Mouse (Mus musculus): ENCODE results near the gene Vmn1r125. TPM values are rescaled to one million over a fixed set of nuclear protein-coding genes. Genes with fewer than 3 reads are reported as not detected.
"Not testable (repeated sequence)": the region's sequence is repeated elsewhere in the genome, so short reads cannot be mapped to it uniquely, and the experiment has no call there.

Vmn1r125 gene
- not detected in 2 replicates for polyA plus RNA-seq (2012; rRNA removed)

DNA sequence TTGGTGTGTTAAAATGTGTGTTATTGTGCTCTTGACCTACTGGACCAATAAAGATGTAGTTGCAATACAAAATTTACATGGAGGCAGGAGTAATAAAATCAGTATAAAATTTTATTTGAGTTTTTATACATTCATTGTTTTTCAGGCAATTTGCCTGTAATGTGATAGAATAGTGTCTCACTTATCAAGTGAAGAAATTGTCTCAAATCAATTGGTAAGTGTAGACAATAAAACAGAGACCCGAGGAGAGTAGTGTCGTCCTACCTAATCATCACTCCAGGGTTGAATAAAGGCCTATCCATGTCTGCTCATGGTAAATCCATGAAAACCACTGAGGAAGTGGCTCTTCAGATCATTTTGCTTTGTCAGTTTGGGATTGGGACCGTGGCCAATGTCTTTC lies at the start of gene Vmn1r125:
TSS of gene Vmn1r125 (plus strand) at position 301 of the 400 bp plus-strand sequence.
- not testable (repeated sequence) for DNase-seq (ENCODE audit: extremely low spot score in 1 of 2, low spot score in 1 of 2)

DNA sequence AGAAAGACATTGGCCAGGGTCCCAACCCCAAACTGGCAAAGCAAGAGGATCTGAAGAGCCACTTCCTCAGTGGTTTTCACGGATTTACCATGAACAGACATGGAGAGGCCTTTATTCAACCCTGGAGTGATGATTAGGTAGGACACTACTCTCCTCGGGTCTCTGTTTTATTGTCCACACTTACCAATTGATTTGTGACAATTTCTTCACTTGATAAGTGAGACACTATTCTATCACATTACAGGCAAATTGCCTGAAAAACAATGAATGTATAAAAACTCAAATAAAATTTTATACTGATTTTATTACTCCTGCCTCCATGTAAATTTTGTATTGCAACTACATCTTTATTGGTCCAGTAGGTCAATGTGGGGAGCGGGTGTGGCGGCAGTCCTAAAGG lies 11.5 kb upstream of the Vmn1r125 start, which contains the start of gene Vmn1r124:
TSS of gene Vmn1r124 (minus strand) at position 101 of the 400 bp plus-strand sequence.
- not testable (repeated sequence) for DNase-seq (ENCODE audit: extremely low spot score in 1 of 2, low spot score in 1 of 2)

DNA sequence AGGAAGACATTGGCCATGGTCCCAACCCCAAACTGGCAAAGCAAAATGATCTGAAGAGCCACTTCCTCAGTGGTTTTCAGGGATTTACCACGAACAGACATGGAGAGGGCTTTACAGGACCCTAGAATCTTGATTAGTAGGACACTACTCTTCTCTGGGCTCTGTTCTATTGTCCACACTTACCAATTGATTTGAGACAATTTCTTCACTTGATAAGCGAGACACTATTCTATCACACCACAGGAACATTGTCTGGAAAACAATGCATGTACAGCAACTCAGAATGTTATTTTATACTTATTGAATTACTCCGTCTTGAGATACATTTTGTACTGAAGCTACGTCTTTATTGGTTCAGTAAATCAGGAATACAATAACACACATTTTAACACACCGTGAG lies 29.4 kb downstream of the Vmn1r125 start, which contains the start of gene Vmn1r126:
TSS of gene Vmn1r126 (minus strand) at position 101 of the 400 bp plus-strand sequence.
- not testable (repeated sequence) for DNase-seq (ENCODE audit: extremely low spot score in 1 of 2, low spot score in 1 of 2)

DNA sequence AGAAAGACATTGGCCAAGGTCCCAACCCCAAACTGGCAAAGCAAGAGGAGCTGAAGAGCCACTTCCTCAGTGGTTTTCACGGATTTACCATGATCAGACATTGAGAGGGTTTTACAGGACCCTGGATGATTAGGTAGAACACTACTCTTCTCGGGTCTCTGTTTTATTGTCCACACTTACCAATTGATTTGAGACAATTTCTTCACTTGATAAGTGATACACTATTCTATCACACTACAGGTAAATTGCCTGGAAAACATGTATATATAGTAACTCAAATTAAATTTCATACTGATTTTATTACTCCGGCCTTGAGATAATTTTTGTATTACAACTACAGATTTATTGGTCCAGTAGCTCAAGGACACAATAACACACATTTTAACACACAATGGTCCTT lies 47.8 kb downstream of the Vmn1r125 start, which contains the start of gene Vmn1r127:
TSS of gene Vmn1r127 (minus strand) at position 101 of the 400 bp plus-strand sequence.
- DNase-seq (ENCODE audit: extremely low spot score in 1 of 2, low spot score in 1 of 2), result not testable (repeated sequence)

Other genes with a start within 250 kb of the Vmn1r125 start
- not detected in 2 replicates for gene Vmn1r120, start 218.4 kb upstream of the Vmn1r125 start, polyA plus RNA-seq (2012; rRNA removed)
- not detected in 2 replicates for gene Vmn1r121, start 173.7 kb upstream of the Vmn1r125 start, polyA plus RNA-seq (2012; rRNA removed)
- not detected in 2 replicates for gene Vmn1r122, start 138.1 kb upstream of the Vmn1r125 start, polyA plus RNA-seq (2012; rRNA removed)
- not detected in 2 replicates for gene Vmn1r123, start 110.0 kb upstream of the Vmn1r125 start, polyA plus RNA-seq (2012; rRNA removed)
- not detected in 2 replicates for gene Gm5157, start 81.8 kb upstream of the Vmn1r125 start, polyA plus RNA-seq (2012; rRNA removed)
- not detected in 2 replicates for gene Vmn1r124, start 11.6 kb upstream of the Vmn1r125 start, polyA plus RNA-seq (2012; rRNA removed)
- gene Vmn1r126, start 29.3 kb downstream of the Vmn1r125 start, polyA plus RNA-seq (2012; rRNA removed), result not detected in 2 replicates
- gene Vmn1r127, start 47.7 kb downstream of the Vmn1r125 start, polyA plus RNA-seq (2012; rRNA removed), result not detected in 2 replicates
- gene Vmn1r128, start 77.2 kb downstream of the Vmn1r125 start, polyA plus RNA-seq (2012; rRNA removed), result not detected in 2 replicates
- gene Vmn1r129, start 89.1 kb downstream of the Vmn1r125 start, polyA plus RNA-seq (2012; rRNA removed), result not detected in 2 replicates
- gene Gm6882, start 160.6 kb downstream of the Vmn1r125 start, polyA plus RNA-seq (2012; rRNA removed), result not detected in 2 replicates
- not detected in 2 replicates for gene Vmn1r130, start 239.6 kb downstream of the Vmn1r125 start, polyA plus RNA-seq (2012; rRNA removed)

Data from frontal cortex, adult 2 months (tissue).